Mouse (Mus musculus) retina, postnatal 1 day (tissue): ENCODE results near the gene AC129217.1.

Experiments
- DNase-seq: peaks from one replicate; pipeline ENCODE4 v3.0.0-alpha.2; 2012

AC129217.1 gene

DNA sequence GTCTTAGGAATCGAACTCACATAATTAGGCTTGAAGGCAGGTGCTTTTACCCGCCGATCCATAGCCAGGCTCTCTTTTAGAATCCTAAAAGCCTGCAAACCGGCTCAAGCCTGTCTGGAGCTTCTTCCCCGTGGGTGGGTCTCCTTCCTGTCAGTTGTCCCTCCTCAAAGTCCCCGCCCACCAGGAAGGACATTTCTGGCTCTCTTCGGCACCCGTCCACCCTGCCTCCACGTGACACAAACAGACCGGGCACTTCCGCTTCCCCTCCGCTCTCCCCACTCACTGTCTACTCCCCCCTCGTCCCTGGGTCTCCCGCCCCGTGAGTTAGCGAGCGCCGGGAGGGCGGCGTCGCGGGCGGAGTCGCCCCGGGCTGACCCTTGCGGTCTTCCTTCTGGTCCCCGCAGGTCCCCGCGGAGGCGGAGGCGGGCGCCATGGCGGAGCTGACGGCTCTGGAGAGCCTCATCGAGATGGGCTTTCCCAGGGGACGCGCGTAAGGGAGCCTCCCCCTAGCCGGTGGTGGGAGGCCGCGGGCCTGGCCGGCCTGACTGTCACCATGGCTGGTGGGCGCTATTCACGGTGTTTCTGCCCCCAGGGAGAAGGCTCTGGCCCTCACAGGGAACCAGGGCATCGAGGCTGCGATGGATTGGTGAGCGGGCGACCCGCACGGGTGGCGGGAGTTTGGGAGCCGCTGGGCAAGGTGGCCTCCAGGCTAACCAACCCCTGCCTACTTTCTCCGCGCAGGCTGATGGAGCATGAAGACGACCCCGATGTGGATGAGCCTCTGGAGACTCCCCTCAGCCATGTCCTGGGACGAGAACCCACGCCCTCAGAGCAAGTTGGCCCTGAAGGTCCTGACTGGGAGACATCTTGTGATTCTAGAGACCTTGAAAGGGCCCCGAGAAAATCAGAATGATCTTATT, 42.0 kb downstream of the AC129217.1 start, which contains the start of gene Ubxn1:
Gene Ubxn1, plus strand, starts transcription at position 230 of the 920 bp plus-strand sequence.
- DNase-seq = peak; percentile 99

GRCm38 (mm10) chr19:8872266-8872840, 42.8 kb downstream of the AC129217.1 start:
- DNase-seq = no peak

DNA sequence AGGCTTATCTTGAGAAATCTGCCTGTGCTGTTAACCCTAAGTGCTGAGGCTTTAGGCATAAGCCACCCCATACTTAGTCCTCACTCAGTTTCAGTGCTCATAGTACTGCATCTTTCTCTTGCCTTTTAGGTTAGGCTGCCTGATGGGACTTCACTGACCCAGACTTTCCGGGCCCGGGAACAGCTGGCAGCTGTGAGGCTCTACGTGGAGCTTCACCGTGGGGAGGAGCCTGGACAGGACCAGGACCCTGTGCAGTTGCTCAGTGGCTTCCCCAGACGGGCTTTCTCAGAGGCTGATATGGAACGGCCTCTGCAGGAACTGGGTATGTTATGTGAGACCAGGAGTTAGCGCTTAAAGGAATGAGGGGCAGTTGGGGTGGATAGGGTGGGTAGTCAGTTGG, 45.5 kb downstream of the AC129217.1 start:
- no peak for DNase-seq

GRCm38 (mm10) chr19:8880311-8881033, 50.9 kb downstream of the AC129217.1 start, which contains the start of gene Uqcc3:
Gene Uqcc3 (minus strand): TSS chr19:8880923.
- peak; percentile 94 for DNase-seq

DNA sequence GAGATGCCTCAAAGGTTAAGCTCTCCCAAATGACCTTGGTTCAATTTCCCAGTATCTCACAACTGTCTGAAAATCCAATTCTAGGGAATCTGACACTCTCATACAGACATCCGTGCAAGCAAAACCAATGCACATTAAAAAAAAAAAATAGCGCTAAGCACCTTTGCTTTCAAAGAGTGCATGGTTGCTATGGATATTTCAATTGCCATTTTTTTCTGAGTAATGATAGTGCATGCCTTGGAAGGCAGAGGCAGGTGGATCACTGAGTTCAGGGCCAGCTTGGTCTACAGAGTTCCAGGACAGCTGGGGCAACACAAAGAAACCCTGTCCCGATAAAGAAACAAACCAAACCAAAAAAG, 51.4 kb downstream of the AC129217.1 start:
- DNase-seq = no peak

GRCm38 (mm10) chr19:8883616-8884015, 54.0 kb downstream of the AC129217.1 start, which contains the start of the genes Lbhd1 and Gm49403:
Gene Lbhd1 (plus strand): TSS chr19:8883732.
Gene Gm49403 (plus strand): TSS chr19:8883930.
- peak; percentile 86 for DNase-seq

GRCm38 (mm10) chr19:8886916-8887584, 57.5 kb downstream of the AC129217.1 start:
- no peak for DNase-seq

GRCm38 (mm10) chr19:8887585-8888463, 58.3 kb downstream of the AC129217.1 start:
- no peak for DNase-seq

- DNase-seq = peak; percentile 98
Observed at GRCm38 (mm10) chr19:8888511-8889385, 59.2 kb downstream of the AC129217.1 start, which contains the start of the genes 1810009A15Rik and Gm49416. Gene 1810009A15Rik (plus strand): TSS chr19:8888853. Gene Gm49416 (plus strand): TSS chr19:8888926.
